Mouse (Mus musculus) CD4-positive, CD25-positive, alpha-beta regulatory T cell, adult 4 months (primary cell): ENCODE measurements at regions not wholly inside any gene's neighbourhood (a gene's known extent, or its start where the extent isn't known, plus 50 kb on each side); places are given as distances from the start of the nearest gene placed in this dataset.

ENCODE experiments used
- ATAC-seq: one replicate; pipeline ENCODE4 v1.8.0; 2017

- ATAC-seq = no peak
Observed at GRCm38 (mm10) chr13:101100621-101101020, 267.4 kb upstream of the Slc30a5 start.

- no peak for ATAC-seq
Observed at GRCm38 (mm10) chr13:101096856-101097255, 263.6 kb upstream of the Slc30a5 start.

- no peak for ATAC-seq
Observed at GRCm38 (mm10) chr13:101096221-101096620, 263.0 kb upstream of the Slc30a5 start.

- no peak for ATAC-seq
Observed at GRCm38 (mm10) chr13:101095057-101095831, 262.0 kb upstream of the Slc30a5 start.

- ATAC-seq = no peak
Observed at GRCm38 (mm10) chr13:101092743-101093131, 259.5 kb upstream of the Slc30a5 start.

GRCm38 (mm10) chr13:101092033-101092742 lies 259.0 kb upstream of the Slc30a5 start:
- ATAC-seq = no peak

GRCm38 (mm10) chr13:101085182-101085581 lies 252.0 kb upstream of the Slc30a5 start:
- no peak for ATAC-seq

GRCm38 (mm10) chr13:101084193-101084592 lies 251.0 kb upstream of the Slc30a5 start:
- no peak for ATAC-seq

GRCm38 (mm10) chr13:101083416-101083815 lies 250.2 kb upstream of the Slc30a5 start:
- no peak for ATAC-seq

GRCm38 (mm10) chr13:101068489-101068888 lies 235.3 kb upstream of the Slc30a5 start:
- ATAC-seq = no peak

- no peak for ATAC-seq
Observed at GRCm38 (mm10) chr13:101062582-101062981, 229.4 kb upstream of the Slc30a5 start.

GRCm38 (mm10) chr13:101061233-101062144 lies 228.3 kb upstream of the Slc30a5 start:
- ATAC-seq = no peak

GRCm38 (mm10) chr13:101049511-101049910 lies 216.3 kb upstream of the Slc30a5 start:
- ATAC-seq = no peak

GRCm38 (mm10) chr13:101032594-101032993 lies 199.4 kb upstream of the Slc30a5 start:
- ATAC-seq = no peak

- ATAC-seq = no peak
Observed at GRCm38 (mm10) chr13:101026043-101026442, 192.8 kb upstream of the Slc30a5 start.

- ATAC-seq = no peak
Observed at GRCm38 (mm10) chr13:101025488-101025887, 192.3 kb upstream of the Slc30a5 start.

- no peak for ATAC-seq
Observed at GRCm38 (mm10) chr13:101024971-101025370, 191.7 kb upstream of the Slc30a5 start.

GRCm38 (mm10) chr13:101019272-101019676 lies 186.0 kb upstream of the Slc30a5 start:
- ATAC-seq = no peak

- no peak for ATAC-seq
Observed at GRCm38 (mm10) chr13:101017041-101017440, 183.8 kb upstream of the Slc30a5 start.

GRCm38 (mm10) chr13:101016181-101016580 lies 183.0 kb upstream of the Slc30a5 start:
- ATAC-seq = no peak

- no peak for ATAC-seq
Observed at GRCm38 (mm10) chr13:101015435-101015834, 182.2 kb upstream of the Slc30a5 start.

- ATAC-seq = no peak
Observed at GRCm38 (mm10) chr13:101013604-101014003, 180.4 kb upstream of the Slc30a5 start.

- ATAC-seq = no peak
Observed at GRCm38 (mm10) chr13:100990646-100991045, 157.4 kb upstream of the Slc30a5 start.
